Mouse (Mus musculus) neural tube, embryonic 10.5 days (tissue): ENCODE results near the gene Idh3g.

ENCODE experiments used
- DNase-seq: peaks from one replicate; pipeline ENCODE4 v3.0.0-alpha.2; 2017; ENCODE audit warnings: low spot score; ENCODE audit errors: extremely low spot score

Gene Idh3g

GRCm38 (mm10) chrX:73786364-73787224, at the start of gene Idh3g, which contains the start of gene Ssr4:
Gene Idh3g (minus strand): TSS chrX:73786897.
Gene Ssr4 (plus strand): TSS chrX:73787028.
- DNase-seq, result peak; percentile 92

GRCm38 (mm10) chrX:73835731-73836130, 49.0 kb upstream of the Idh3g start:
- no peak for DNase-seq

- peak; percentile 58 for DNase-seq
Measured at GRCm38 (mm10) chrX:73824185-73825151, 37.8 kb upstream of the Idh3g start, which contains the start of gene Pdzd4. Gene Pdzd4 (minus strand): TSS chrX:73824969.

- peak; percentile 28 for DNase-seq
Measured at GRCm38 (mm10) chrX:73823747-73824146, 37.0 kb upstream of the Idh3g start.

- DNase-seq, result no peak
Measured at GRCm38 (mm10) chrX:73816596-73817314, 30.1 kb upstream of the Idh3g start.

GRCm38 (mm10) chrX:73815072-73815471, 28.4 kb upstream of the Idh3g start:
- peak; percentile 45 for DNase-seq

- no peak for DNase-seq
Measured at GRCm38 (mm10) chrX:73805814-73806213, 19.1 kb upstream of the Idh3g start.

- DNase-seq, result peak; percentile 55
Measured at GRCm38 (mm10) chrX:73798502-73798901, 11.8 kb upstream of the Idh3g start.

- no peak for DNase-seq
Measured at GRCm38 (mm10) chrX:73797511-73797910, 10.8 kb upstream of the Idh3g start.

GRCm38 (mm10) chrX:73793505-73793904, 6.8 kb upstream of the Idh3g start:
- DNase-seq, result no peak

- no peak for DNase-seq
Measured at GRCm38 (mm10) chrX:73793039-73793438, 6.3 kb upstream of the Idh3g start.

- no peak for DNase-seq
Measured at GRCm38 (mm10) chrX:73788501-73788900, 1.8 kb upstream of the Idh3g start.

- no peak for DNase-seq
Measured at GRCm38 (mm10) chrX:73787225-73787558, 495 bp upstream of the Idh3g start.

- DNase-seq, result no peak
Measured at GRCm38 (mm10) chrX:73785666-73786065, 1.0 kb downstream of the Idh3g start.

GRCm38 (mm10) chrX:73782227-73782626, 4.5 kb downstream of the Idh3g start:
- DNase-seq, result no peak

GRCm38 (mm10) chrX:73774802-73775483, 11.8 kb downstream of the Idh3g start:
- no peak for DNase-seq

- DNase-seq, result no peak
Measured at GRCm38 (mm10) chrX:73774168-73774760, 12.4 kb downstream of the Idh3g start, which contains the start of gene Srpk3. Gene Srpk3 (plus strand): TSS chrX:73774405.

GRCm38 (mm10) chrX:73767267-73767666, 19.4 kb downstream of the Idh3g start:
- peak; percentile 20 for DNase-seq

- DNase-seq, result no peak
Measured at GRCm38 (mm10) chrX:73765311-73765710, 21.4 kb downstream of the Idh3g start.

- no peak for DNase-seq
Measured at GRCm38 (mm10) chrX:73758611-73759290, 27.9 kb downstream of the Idh3g start.
